Mouse (Mus musculus) heart, postnatal 14 days (tissue): Measurements from ENCODE around the gene Vmn2r95. TPM values are rescaled to one million over a fixed set of nuclear protein-coding genes. Genes with fewer than 3 reads are reported as not detected.
"Not testable (repeated sequence)": the region's sequence is repeated elsewhere in the genome, so short reads cannot be mapped to it uniquely, and the experiment has no call there.

Experiments
- DNase-seq, 2 experiments: peaks; one replicate each; pipeline ENCODE4 v3.0.0; 2021 to 2022
- intact Hi-C: fragments of 180-260 bp; cut with DNase I; formaldehyde crosslinking; loops from one replicate; pipeline ENCODE4 v1.15.1; 2025
- long read RNA-seq, 2 experiments: library from polyadenylated mRNA; stranded (forward); transcript quantifications; one replicate each; pipeline ENCODE4 v2.0.0; 2021
- total RNA-seq, 2 experiments: library from RNA; stranded (reverse); gene quantifications; 2 replicates each; pipeline ENCODE4 v1.2.3; 2021

Gene Vmn2r95
- total RNA-seq: not detected
- long read RNA-seq, experiment 1: 0 reads
- long read RNA-seq, experiment 2: 0 reads

DNA sequence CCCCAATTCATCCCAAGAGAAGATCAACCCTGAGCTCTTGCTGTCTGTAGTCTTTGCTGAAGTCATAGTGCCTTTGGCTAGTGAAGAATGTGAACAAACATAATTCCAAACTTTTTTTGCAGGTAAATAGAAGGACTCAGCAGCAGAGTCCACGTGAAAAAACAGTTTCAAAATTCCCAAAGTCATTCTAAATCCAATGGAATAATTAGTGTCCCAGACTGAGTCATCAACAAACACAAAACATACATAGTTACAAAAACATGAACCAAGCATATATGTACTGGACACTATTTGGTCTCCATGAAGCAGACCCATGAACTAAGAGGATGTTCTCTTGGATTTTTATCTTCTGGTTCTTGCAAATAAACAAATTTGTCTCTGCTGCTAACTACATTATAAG, at the start of gene Vmn2r95:
Gene Vmn2r95 (plus strand): TSS at position 301 of the 400 bp plus-strand sequence.
- DNase-seq: no peak
- intact Hi-C loops: no loop called here

DNA sequence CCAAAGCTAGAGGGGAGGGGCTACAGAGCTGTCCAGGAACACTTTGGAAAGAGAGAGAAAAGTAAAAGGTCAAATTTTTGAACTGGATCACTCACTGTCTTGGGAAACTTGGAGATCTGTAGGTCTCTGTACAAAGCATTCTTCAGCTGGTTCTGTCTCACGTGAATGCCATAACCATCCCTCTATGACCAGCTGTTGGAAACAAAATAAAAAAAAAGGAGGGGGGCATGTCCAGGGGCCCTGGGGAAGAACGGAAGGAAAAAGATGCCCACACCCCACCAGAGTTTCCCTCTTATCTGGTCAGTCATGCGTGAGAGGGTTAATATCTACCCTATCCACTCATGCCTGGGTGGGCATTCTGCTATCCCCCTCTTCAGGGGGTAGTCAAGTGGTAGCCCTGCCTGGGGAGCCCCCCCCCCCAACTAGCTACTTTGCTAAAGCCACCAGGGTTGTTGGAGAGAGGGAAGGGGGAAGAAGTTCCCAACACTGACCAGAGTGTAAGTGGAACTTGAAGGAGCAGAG, 31.8 kb downstream of the Vmn2r95 start:
- intact Hi-C loops: no loop called here
- DNase-seq: no peak

DNA sequence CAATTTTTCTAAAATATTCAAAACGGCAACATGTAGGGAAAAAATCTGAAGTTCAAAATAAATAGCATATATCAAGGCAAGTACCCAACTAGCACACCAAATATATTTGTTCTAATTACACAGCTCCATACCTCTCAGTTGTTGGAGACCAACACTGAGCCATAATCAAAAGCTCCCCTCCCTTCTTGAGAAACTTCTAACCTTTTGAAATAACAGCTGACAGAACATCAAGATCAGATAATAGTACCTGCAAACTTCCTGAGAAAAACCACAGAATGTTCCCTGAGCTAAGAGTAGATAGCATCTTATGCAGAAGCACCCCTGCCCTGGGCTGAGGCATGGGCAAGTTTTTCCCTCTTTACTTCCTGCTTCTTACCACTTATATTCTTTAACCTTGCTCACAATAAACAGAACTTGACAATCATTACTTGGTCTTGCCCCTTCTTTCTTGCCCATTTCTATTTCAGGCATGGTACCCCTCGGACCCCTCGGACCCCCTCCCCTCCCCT, 34.3 kb downstream of the Vmn2r95 start:
- intact Hi-C loops, DNase-seq: not testable (repeated sequence)

DNA sequence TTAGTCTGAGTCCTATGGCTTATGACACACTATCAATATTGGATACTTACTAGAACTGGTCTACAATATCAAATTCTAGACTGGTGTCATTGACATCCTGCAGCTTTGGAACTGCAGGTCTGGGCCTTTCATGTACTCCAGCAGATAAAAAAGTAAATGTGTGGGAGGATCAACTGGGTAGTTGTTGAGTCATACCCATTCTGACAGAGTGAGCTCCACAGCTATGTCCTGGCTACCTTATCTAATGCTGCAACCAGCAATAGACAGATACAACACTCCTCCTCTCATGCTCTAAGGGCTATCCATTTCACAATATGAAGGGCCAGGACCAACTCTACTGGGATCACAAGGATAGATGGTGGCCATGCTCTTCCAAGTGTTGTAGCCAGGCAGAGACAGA, 38.8 kb downstream of the Vmn2r95 start:
- DNase-seq: no peak

DNA sequence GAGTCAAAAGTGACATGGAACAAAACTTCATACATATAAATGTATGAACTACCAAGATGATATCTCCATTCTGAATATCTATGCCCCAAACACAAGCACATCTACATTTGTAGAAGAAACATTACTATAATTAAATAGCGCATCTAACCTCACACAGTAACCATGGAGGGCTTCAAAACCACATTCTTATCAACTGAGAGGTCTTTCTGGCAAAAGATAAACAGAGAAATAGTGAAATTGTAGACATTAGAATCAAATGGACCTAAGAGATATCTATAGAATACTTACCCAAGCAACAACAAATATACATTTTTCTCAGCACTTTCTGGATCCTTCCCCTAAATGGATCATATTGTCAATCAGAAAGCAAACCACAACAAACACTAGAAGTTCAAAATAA, 56.0 kb downstream of the Vmn2r95 start:
- no peak for DNase-seq
- intact Hi-C loops: no loop called here

More for the DNA sequence above, 38.8 kb downstream of the Vmn2r95 start:
- intact Hi-C loops: no loop called here

Other genes starting within 250 kb of the Vmn2r95 start
- gene Vmn2r94, start 146.3 kb upstream of the Vmn2r95 start, total RNA-seq: not detected
- gene Vmn2r93, start 126.0 kb upstream of the Vmn2r95 start, total RNA-seq: not detected
- gene Vmn2r96, start 149.1 kb downstream of the Vmn2r95 start, total RNA-seq: not detected